Mouse (Mus musculus): ENCODE data around the gene Cmtm8.

GRCm38 (mm10) chr9:114885564-114885963, 41.6 kb upstream of the Cmtm8 start:
- no peak for TF ChIP-seq HCFC1 (IDR thresholded peaks at IDR 0.05; ENCODE audit: borderline replicate concordance, insufficient read depth, low read length)
- TF ChIP-seq ZC3H11A (IDR thresholded peaks at IDR 0.05; ENCODE audit: borderline replicate concordance, low read depth, low read length) = no peak
- no peak for TF ChIP-seq MAFK (IDR thresholded peaks at IDR 0.05; ENCODE audit: insufficient read depth, low read depth, low read length)
- no peak for TF ChIP-seq ZNF384 (IDR thresholded peaks at IDR 0.05; ENCODE audit: low read depth, low read length)

Data from ES-E14 (cell line).